Mouse (Mus musculus): ENCODE results near the gene Kncn. TPM values are rescaled to one million over a fixed set of nuclear protein-coding genes. Genes with fewer than 3 reads are reported as not detected.

Kncn gene
- polyA plus RNA-seq, 1 experiment = 0.09 TPM

DNA sequence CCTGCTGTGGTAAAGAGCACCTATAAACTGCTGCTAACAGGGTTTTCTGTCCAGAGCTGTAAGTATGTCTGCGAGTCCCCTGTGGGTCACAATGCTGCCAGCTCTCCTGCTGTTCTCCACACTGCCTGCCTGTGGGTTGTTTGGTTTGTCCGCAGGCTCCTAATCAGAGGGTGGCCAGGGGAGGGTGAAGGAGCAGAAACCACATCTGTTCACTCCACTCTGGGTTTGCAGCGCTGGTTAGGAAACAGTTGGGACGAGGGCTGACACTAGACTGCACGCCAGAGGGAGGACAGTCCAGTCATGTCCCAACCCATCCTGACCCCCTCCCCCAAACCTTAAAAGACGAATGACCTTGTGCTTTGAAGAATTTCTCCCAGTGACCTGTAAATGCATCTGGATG lies 29.1 kb upstream of the Kncn start:
- Histone ChIP-seq H3K36me3 (ENCODE audit: control insufficient read depth, insufficient read depth, low read length) (peaks cover 22% of the 10 kb centered on the region), H3K4me1 (replicated peaks; ENCODE audit: control insufficient read depth, insufficient read depth, low read length) (no peaks in the 10 kb centered on the region; the same call in 1 of the 2 replicates), H3K27me3 (ENCODE audit: control insufficient read depth, insufficient read depth, low read length) (no peaks in the 10 kb centered on the region), H3K4me3 (ENCODE audit: control insufficient read depth, insufficient read depth, low read length) (no peak overlapping the region), H3K27ac (ENCODE audit: control insufficient read depth, insufficient read depth, low read length) (no peak overlapping the region)
- TF ChIP-seq CTCF (IDR thresholded peaks at IDR 0.05; ENCODE audit: borderline replicate concordance, control insufficient read depth, extremely low read depth, insufficient read depth, low read length, poor library complexity) (no peak), POLR2A (IDR thresholded peaks at IDR 0.05; ENCODE audit: control insufficient read depth, extremely low read depth, insufficient read depth, low read length, poor library complexity) (no peak)
- no peak for DNase-seq
- WGBS = 66% methylated on average over 6 of the region's 6 CpGs

DNA sequence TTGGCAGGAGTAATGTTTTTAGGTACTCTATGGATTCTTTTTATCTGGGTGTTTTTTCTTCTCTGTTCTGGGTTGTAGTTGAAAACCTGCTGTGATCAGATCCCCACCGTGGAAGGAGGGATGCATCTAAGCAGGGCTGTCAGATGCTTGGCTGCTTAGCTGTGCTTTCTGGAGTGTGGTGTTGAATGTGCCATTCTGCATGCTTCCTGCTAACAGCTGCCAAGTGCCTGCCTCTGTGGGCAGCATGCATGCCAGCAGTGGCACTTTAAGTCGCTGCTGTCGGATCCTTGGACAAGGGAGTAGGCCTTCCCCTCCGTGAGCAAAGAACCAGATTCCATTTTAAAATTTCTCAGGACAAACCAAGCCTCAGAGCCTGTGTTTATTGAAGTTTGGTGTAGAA lies 28.6 kb upstream of the Kncn start:
- Histone ChIP-seq H3K27ac (ENCODE audit: control insufficient read depth, insufficient read depth, low read length) (no peak overlapping the region), H3K4me1 (replicated peaks; ENCODE audit: control insufficient read depth, insufficient read depth, low read length) (no peaks in the 10 kb centered on the region; the same call in 1 of the 2 replicates), H3K36me3 (ENCODE audit: control insufficient read depth, insufficient read depth, low read length) (peaks cover 18% of the 10 kb centered on the region), H3K4me3 (ENCODE audit: control insufficient read depth, insufficient read depth, low read length) (no peak overlapping the region), H3K27me3 (ENCODE audit: control insufficient read depth, insufficient read depth, low read length) (no peaks in the 10 kb centered on the region)
- TF ChIP-seq POLR2A (IDR thresholded peaks at IDR 0.05; ENCODE audit: control insufficient read depth, extremely low read depth, insufficient read depth, low read length, poor library complexity) (no peak), CTCF (IDR thresholded peaks at IDR 0.05; ENCODE audit: borderline replicate concordance, control insufficient read depth, extremely low read depth, insufficient read depth, low read length, poor library complexity) (no peak)
- DNase-seq = no peak
- WGBS = 89% methylated on average over 4 of the region's 4 CpGs

DNA sequence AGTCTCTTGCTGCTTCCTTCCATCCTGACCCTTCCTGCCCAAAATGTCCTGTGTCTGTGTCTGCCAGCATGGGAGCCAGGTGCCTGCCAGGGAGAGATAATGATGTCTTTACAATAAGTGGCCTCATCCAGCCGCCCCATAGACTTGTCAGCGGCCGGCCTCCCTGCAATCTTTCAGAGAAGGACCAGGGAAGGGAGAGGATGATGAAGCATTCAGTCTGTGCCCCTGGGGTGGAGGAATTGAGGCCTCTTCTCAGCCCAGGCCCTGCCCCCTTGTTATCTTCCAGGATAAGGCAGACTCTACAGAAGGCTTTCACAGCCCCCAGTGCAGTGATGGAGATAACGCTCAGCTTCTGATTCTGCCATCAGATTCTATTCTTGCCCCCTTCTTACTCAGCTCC lies 27.9 kb upstream of the Kncn start:
- Histone ChIP-seq H3K4me3 (ENCODE audit: control insufficient read depth, insufficient read depth, low read length) (no peak overlapping the region), H3K27me3 (ENCODE audit: control insufficient read depth, insufficient read depth, low read length) (no peaks in the 10 kb centered on the region), H3K4me1 (replicated peaks; ENCODE audit: control insufficient read depth, insufficient read depth, low read length) (no peaks in the 10 kb centered on the region; the same call in 1 of the 2 replicates), H3K36me3 (ENCODE audit: control insufficient read depth, insufficient read depth, low read length) (peaks cover 15% of the 10 kb centered on the region), H3K27ac (ENCODE audit: control insufficient read depth, insufficient read depth, low read length) (no peak overlapping the region)
- WGBS = 96% methylated on average over 4 of the region's 4 CpGs
- no peak for DNase-seq
- TF ChIP-seq POLR2A (IDR thresholded peaks at IDR 0.05; ENCODE audit: control insufficient read depth, extremely low read depth, insufficient read depth, low read length, poor library complexity) (no peak), CTCF (IDR thresholded peaks at IDR 0.05; ENCODE audit: borderline replicate concordance, control insufficient read depth, extremely low read depth, insufficient read depth, low read length, poor library complexity) (no peak)

DNA sequence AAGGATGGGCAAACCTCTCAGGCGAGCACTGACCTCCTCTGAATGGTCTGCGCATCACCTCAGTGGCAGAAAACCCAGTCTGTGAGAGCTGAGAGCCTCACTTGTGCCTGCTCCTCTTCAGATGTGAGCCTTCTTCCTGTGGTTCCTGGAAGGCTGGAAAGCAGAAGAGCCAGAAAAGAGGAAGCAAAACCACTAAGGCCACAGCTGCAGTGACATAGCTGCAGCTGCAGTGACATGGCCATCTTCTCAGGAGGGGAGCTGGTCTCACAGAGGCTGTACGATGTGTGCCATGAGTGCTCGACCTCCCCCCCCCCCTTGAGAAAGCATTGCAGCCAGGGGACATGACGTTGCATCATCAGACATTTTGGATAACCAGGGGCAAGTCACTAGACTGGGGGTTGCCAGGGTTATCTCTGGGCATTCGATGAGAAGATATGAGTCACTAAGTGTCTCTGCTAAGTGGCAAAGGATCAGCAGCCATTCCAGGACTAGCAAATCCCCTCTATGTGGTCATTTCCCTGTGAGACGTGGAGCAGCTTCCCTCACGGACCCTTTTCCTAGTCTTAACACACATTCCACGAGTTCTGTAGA lies 26.8 kb upstream of the Kncn start:
- peaks cover 15% of the 10 kb centered on the region for H3K36me3 ChIP-seq (ENCODE audit: control insufficient read depth, insufficient read depth, low read length)
- no peak for DNase-seq
- no peaks in the 10 kb centered on the region for H3K27me3 ChIP-seq (ENCODE audit: control insufficient read depth, insufficient read depth, low read length)
- 54% methylated on average over 9 of the region's 9 CpGs for WGBS
- TF ChIP-seq POLR2A (IDR thresholded peaks at IDR 0.05; ENCODE audit: control insufficient read depth, extremely low read depth, insufficient read depth, low read length, poor library complexity) = no peak
- no peak for TF ChIP-seq CTCF (IDR thresholded peaks at IDR 0.05; ENCODE audit: borderline replicate concordance, control insufficient read depth, extremely low read depth, insufficient read depth, low read length, poor library complexity)
- no peak overlapping the region for H3K4me3 ChIP-seq (ENCODE audit: control insufficient read depth, insufficient read depth, low read length)
- no peak overlapping the region for H3K27ac ChIP-seq (ENCODE audit: control insufficient read depth, insufficient read depth, low read length)
- no peaks in the 10 kb centered on the region; the same call in 1 of the 2 replicates for H3K4me1 ChIP-seq (replicated peaks; ENCODE audit: control insufficient read depth, insufficient read depth, low read length)

DNA sequence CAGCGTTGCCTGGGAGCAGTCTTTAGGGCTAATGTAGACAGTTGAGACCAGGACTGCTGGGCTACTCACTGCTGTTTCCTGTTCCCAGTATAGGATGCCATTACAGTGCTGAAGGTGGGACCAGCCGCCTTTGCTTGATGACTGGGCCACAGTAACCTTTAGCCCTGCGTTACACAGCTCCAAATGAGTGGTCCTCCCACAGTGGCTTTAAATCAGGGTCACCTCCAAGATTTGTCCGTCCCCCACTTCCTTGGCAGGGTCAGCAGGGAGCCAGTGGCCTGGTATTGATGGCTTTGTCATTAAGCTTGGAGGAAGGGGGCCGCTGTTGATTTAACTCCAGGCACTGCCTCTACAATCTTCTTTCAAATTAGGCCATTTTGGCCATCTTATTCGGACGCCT lies 20.8 kb upstream of the Kncn start:
- Histone ChIP-seq H3K36me3 (ENCODE audit: control insufficient read depth, insufficient read depth, low read length) (peaks cover 27% of the 10 kb centered on the region), H3K27ac (ENCODE audit: control insufficient read depth, insufficient read depth, low read length) (no peak overlapping the region), H3K27me3 (ENCODE audit: control insufficient read depth, insufficient read depth, low read length) (no peaks in the 10 kb centered on the region), H3K4me1 (replicated peaks; ENCODE audit: control insufficient read depth, insufficient read depth, low read length) (no peaks in the 10 kb centered on the region), H3K4me3 (ENCODE audit: control insufficient read depth, insufficient read depth, low read length) (no peak overlapping the region)
- no peak for DNase-seq
- TF ChIP-seq CTCF (IDR thresholded peaks at IDR 0.05; ENCODE audit: borderline replicate concordance, control insufficient read depth, extremely low read depth, insufficient read depth, low read length, poor library complexity) = no peak
- no peak for TF ChIP-seq POLR2A (IDR thresholded peaks at IDR 0.05; ENCODE audit: control insufficient read depth, extremely low read depth, insufficient read depth, low read length, poor library complexity)
- WGBS = 94% methylated on average over 7 of the region's 7 CpGs

DNA sequence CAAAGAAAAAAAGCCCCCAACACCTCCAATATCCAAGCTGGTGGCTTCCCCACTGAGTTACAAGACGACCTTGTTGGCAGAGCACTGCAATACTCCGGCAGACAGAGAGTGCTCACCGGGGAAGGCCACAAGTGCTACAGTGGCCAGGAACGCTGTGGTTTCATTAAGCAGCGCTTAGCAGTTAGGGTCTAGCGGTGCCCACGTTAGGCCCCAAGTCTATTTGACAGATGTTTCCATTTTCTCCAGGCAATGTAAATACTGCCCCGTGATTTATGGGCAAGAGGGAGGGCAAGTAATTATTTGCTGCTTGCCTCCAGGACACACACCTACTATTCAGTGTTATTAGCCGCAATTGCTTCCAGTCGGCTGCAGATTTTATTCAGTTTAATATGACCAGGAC lies 20.3 kb upstream of the Kncn start:
- no peak for DNase-seq
- 95% methylated on average over 10 of the region's 10 CpGs for WGBS
- H3K4me3 ChIP-seq (ENCODE audit: control insufficient read depth, insufficient read depth, low read length) = no peak overlapping the region
- no peaks in the 10 kb centered on the region for H3K4me1 ChIP-seq (replicated peaks; ENCODE audit: control insufficient read depth, insufficient read depth, low read length)
- no peak overlapping the region for H3K27ac ChIP-seq (ENCODE audit: control insufficient read depth, insufficient read depth, low read length)
- peaks cover 33% of the 10 kb centered on the region for H3K36me3 ChIP-seq (ENCODE audit: control insufficient read depth, insufficient read depth, low read length)
- no peaks in the 10 kb centered on the region for H3K27me3 ChIP-seq (ENCODE audit: control insufficient read depth, insufficient read depth, low read length)
- TF ChIP-seq POLR2A (IDR thresholded peaks at IDR 0.05; ENCODE audit: control insufficient read depth, extremely low read depth, insufficient read depth, low read length, poor library complexity) (no peak), CTCF (IDR thresholded peaks at IDR 0.05; ENCODE audit: borderline replicate concordance, control insufficient read depth, extremely low read depth, insufficient read depth, low read length, poor library complexity) (no peak)
